Mouse (Mus musculus) thymus, postnatal 36 days (tissue): ENCODE measurements around the gene D630045J12Rik.

Experiments
- DNase-seq, 2 experiments: peaks; one replicate each; pipeline ENCODE4 v3.0.0; 2022; ENCODE audit warnings: mixed read lengths in 2 of 2

The D630045J12Rik gene

DNA sequence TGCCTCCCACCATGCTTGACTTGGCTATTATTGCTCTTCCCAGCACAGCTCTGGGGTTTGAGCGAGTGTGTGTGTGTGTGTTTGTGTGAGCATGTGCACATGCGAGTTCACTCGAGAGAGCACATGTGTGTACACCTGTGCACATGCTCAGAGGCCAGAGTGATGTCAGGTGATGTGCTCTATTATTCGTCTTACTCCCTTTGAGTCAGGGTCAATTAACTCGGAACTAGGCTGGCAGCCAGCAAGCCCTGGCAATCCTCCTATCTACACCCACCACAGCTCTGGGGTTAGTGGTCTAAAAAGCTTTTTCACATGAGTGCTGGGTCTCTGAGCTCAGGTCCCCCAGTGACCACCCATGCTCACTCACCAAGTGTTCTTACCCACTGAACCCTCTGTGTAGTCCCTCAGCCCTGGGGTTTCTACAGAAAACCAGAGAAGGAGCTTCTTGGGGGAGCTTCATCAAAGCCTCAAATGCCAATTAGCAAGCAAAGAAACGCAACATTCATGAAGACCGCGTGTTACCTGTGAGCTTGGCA, 11.4 kb downstream of the D630045J12Rik start:
- DNase-seq = no peak

GRCm38 (mm10) chr6:38241508-38241907, 12.3 kb downstream of the D630045J12Rik start:
- no peak for DNase-seq

DNA sequence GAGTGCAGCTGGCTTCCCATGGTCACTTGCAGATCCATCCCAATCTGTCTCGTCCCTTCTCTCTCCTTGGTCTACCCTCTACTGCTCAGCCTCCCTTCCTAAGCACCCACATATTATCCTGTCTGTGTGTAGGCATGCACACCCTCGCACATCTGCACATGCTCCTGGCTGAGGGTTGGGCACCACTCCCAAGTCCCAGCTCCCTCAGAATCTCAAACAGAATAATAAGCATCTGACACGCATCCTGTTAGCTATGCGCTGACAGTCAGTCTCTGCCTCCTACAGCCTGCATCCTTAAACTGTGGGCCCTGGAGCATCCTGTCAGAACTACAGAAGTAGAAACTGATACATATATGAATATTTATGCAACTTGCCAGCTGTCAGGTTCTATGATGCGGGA, 13.2 kb downstream of the D630045J12Rik start:
- no peak for DNase-seq

DNA sequence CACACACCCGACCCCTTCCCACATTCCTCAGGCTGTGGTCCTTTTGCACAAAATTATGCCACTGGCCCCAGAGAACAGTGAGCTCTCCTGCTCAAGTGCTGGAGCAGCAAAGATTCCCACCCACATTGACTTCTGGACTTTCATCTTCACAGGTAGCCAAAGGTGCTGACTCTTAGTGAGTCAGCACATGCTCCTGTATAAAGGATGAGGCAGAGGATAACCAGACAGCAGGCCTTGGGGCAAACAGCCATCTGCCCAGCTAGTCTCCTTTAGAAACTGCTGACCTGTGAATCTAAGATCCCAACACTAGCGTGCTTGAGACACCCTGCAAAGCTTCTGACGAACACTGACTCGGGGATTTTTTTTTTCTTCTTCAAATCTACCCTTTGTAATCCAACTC, 15.4 kb downstream of the D630045J12Rik start:
- no peak for DNase-seq

DNA sequence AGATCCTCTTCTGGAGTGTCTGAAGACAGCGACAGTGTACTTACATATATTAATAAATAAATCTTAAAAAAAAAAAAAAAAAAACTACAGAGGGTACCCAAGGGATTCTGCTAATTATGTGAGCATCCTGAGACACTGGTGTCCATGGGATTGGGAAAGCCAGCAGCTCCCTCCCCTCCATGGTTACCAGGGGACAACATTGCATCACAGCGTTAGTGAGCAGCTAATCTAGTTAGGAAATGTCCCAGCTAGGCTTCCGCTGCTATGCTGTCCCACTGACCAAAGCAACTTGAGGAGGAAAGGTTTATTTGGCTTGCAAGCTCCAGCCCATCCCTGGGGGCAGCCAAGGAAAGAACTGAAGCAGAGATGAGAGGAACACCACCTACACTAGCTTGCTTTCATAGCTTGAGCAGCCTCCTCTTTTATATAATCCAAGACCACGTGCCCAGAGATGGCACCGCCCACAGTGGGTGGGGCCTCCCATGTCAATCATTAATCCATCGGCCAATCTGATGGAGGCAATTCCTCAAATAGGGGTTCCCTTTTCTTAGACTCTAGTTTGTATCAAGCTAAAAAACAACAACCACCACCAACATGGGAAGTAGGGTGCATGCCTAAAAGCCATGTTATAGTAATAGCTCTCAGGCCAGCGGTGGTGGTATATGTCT, 17.7 kb downstream of the D630045J12Rik start:
- DNase-seq = no peak

DNA sequence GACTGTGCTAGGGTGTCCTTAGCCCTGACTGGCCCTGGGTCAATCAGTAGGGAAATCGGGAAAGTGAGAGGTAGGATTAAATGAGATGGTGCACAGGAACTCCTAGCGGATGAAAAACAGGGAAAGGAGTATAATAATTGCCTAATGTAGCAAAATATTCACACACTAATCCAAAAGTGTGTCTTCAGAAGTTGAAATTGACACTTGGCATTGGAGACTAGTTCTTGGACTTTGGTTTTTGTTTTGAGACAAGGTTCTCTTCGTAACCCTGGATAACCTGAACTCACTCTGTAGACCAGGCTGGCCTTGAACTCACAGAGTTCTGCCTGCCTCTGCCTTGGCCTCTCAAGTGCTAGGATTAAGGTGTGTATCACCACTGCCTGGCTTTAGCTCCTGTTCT, 20.0 kb downstream of the D630045J12Rik start:
- DNase-seq = no peak

GRCm38 (mm10) chr6:38232917-38233316, 20.9 kb downstream of the D630045J12Rik start:
- DNase-seq = no peak

DNA sequence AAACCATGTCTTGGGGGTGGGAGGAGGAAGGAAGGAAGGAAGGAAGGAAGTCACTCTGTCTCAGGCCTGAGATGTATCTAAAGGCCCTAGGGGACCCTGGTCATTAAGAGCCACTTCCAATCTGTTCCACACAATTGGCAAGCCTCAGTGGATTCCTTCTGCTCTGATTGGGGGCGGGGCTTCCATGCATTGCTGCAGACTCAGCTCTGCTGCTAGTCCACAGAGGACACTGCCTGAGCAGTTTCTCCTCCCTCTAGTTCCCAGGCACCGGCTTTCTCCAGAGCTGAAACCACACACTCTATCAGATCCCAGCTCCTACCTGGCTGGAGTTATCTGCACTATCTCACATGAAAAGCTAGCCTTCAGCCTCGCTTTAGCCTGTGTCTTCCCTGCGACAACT, 21.8 kb downstream of the D630045J12Rik start:
- no peak for DNase-seq

DNA sequence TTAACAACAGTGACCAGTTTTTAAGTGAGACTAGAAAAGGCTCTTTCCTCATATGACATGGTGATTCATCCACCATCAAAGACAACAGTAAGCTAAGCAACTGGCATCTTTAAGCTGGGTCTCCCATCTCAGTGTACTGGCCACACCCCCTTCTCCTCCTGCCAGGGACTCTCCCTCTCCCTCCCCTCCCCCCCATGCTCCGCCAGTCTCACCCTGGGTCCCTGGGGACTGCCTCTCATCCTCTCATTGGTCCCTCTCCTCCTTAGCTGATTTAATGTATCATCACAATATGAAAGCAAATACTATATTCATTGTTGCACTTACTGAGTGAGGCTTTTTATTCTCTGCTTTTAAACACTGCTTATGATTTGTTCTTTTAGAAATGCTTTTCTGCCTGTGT, 29.7 kb downstream of the D630045J12Rik start:
- no peak for DNase-seq

GRCm38 (mm10) chr6:38219261-38219660, 34.5 kb downstream of the D630045J12Rik start:
- no peak for DNase-seq

- DNase-seq = no peak
These were observed 38.2 kb downstream of the D630045J12Rik start for GRCm38 (mm10) chr6:38215448-38216110.

DNA sequence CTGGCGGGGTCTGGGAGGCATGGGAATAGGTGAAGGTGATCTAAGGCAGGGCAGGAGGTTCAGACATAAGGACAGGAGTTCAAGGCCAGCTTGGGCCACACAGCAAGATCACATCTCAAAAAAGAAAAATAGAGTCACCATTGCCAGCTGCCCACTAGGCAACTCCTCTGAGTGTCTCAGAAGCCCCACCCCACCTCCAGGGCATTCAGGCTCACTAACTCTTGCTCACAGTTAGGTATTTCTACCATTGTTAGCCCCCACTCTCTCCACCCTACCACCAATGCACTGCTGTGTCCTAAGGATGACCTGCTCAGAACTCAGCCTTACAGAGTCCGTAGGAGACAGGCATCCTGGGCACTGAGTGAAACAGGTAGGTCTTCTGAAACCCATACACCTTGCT, 46.2 kb downstream of the D630045J12Rik start:
- DNase-seq = no peak

GRCm38 (mm10) chr6:38206941-38207531, 46.8 kb downstream of the D630045J12Rik start:
- DNase-seq = no peak

DNA sequence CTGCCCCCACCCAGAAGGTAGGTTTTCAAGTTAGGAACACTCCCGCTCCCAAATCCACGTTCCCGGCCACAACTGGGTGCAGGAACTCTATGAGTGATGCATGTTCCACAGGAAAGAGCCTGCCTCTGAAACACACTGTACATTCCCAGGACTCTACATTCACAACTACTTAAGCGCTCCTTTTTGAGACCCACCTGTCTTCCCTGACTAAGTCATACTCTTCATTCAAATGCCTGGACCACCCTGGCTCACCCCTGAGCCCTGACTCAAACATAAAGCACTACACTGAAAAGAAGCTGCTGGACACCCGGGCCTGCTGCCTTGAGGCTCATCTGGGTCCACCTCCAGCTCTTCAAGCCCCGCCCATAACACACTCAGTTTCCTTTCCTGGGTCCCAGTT, 48.4 kb downstream of the D630045J12Rik start:
- no peak for DNase-seq

- DNase-seq = no peak
These were observed 50.0 kb downstream of the D630045J12Rik start for GRCm38 (mm10) chr6:38203820-38204219.

GRCm38 (mm10) chr6:38202816-38203215, 51.0 kb downstream of the D630045J12Rik start:
- no peak for DNase-seq

- DNase-seq = no peak
These were observed 52.3 kb downstream of the D630045J12Rik start for GRCm38 (mm10) chr6:38201495-38201894.

DNA sequence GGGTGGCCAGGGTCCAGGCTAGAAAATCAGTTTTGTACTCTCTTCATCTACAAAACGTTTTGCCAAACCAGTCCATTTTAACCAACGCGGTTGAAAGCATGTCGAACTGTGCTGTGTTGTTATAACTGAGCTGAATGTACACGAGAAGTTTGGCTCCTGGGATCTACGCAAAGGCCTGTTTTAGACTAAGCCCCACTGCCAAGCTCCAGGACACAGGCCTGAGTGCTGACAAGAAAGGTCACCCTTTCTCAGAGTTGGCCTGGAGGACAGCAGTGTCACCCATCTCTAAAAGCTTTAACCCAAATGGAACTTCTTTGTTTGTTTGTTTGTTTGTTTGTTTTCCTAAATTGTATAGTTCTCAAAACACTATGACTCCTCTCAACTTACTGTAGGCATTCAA, 54.2 kb downstream of the D630045J12Rik start:
- DNase-seq = no peak

- DNase-seq = no peak
These were observed 55.1 kb downstream of the D630045J12Rik start for GRCm38 (mm10) chr6:38198727-38199126.

DNA sequence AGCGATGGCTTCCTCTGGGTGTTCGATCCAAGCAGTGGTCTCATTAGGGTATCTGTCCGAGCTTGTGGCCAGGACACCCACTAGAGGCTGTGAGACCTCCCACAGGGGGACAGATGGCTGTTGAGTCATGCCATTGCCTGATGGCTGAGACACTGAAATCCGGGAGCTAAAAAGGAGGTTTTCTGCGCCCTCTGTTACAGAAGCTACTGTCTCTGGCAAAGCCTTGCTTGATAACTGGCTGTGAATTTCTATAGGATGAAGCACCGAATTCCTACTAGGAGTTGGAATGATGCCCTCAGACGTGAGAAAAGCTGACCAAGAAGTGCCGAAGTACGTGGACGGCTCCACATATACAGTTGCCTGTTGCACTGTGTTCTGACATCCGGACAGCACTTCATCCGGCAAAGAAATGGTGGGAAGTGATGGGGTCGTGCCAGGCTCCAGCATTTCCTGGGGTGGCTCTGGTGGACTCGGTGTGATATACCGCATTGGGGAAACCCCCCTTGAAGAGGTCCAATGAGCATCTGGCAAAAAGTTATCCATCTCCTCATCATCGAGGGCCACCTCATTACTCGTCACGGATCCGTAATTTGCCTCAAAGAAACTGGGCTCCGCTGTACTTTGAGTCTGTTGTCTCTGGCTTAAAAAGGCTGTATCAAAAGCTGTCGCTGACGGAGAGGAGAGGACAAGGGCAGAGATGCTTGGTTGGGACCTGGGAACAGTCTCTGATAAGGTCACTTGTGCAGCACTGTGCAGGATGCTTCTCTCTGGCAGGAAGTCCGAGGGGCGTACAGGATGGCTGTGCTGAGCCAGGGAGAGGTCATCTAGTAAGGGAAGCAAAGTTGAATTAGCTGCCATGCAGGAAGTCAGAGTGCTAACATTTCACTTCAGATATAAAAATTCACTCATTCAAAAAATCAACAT, 57.3 kb downstream of the D630045J12Rik start:
- no peak for DNase-seq

DNA sequence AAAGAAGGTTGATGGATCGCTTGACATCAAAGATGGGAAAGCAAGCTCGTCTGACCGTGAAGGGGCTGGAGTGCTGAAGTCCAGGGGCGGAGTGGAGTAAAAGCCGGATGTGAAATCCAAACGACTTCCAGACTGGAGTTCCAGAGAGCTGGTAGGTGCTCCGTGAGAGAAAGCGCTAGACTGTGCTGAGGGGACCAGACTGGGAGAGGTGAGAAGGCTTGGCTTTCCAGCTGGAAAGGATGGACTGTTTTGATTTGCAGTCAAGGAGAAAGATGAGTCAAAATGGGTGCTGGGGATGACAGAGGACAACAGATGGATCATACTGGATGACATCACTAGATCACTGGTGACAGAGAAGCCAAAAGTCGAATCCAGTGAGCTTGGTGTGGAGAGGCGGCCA, 58.5 kb downstream of the D630045J12Rik start:
- DNase-seq = no peak

DNA sequence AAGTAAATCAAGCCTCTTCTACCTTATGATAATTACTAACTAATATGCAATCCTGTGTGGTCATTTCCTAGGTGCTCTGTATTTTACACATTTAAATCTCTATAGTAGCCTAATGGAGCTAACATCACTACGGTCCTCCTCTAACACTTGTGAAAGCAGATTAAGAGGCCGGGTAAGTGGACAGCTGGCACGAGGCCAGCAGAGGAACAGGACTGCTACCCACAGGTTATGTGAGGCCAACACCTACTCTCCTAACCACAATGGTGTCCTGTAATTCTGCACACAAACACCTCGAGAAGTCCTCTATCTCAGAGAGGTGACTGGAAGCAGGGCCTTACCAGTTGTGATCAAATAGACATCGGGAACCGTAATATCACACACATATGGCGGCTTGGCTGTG, 59.8 kb downstream of the D630045J12Rik start:
- DNase-seq = no peak

GRCm38 (mm10) chr6:38192952-38193351, 60.9 kb downstream of the D630045J12Rik start:
- no peak for DNase-seq
